Mouse (Mus musculus) bone marrow macrophage, adult 2 months (primary cell): Measurements from ENCODE around the gene Zfp445. TPM values are rescaled to one million over a fixed set of nuclear protein-coding genes. Genes with fewer than 3 reads are reported as not detected.

Experiments
- H3K27ac ChIP-seq: 2 replicates; pipeline ENCODE4 v1.5.1; 2012; ENCODE audit warnings: low read depth, low read length; ENCODE audit not compliant: insufficient read depth
- H3K4me1 ChIP-seq: 2 replicates; pipeline ENCODE4 v1.6.1; 2012; ENCODE audit warnings: low read length; ENCODE audit not compliant: control insufficient read depth, insufficient read depth
- H3K4me3 ChIP-seq: 2 replicates; pipeline ENCODE4 v1.5.1; 2012; ENCODE audit warnings: mild to moderate bottlenecking, low read length, moderate library complexity; ENCODE audit not compliant: insufficient read depth
- CTCF ChIP-seq: IDR thresholded peaks from 2 replicates; pipeline ENCODE4 v1.5.1; 2012; ENCODE audit warnings: low read depth, mild to moderate bottlenecking, low read length, moderate library complexity
- POLR2A ChIP-seq: IDR thresholded peaks from 2 replicates; pipeline ENCODE4 v1.6.1; 2012; ENCODE audit warnings: mild to moderate bottlenecking, low read depth, low read length, borderline replicate concordance
- polyA plus RNA-seq: library from polyadenylated mRNA; stranded (reverse); fragments of >200 nt; gene quantifications from 2 replicates; pipeline ENCODE4 v1.2.4, GENCODE M21; 2012; ENCODE audit not compliant: missing spikeins, insufficient read depth, insufficient read length

The Zfp445 gene
- polyA plus RNA-seq, 1 experiment, result 51.3 TPM

DNA sequence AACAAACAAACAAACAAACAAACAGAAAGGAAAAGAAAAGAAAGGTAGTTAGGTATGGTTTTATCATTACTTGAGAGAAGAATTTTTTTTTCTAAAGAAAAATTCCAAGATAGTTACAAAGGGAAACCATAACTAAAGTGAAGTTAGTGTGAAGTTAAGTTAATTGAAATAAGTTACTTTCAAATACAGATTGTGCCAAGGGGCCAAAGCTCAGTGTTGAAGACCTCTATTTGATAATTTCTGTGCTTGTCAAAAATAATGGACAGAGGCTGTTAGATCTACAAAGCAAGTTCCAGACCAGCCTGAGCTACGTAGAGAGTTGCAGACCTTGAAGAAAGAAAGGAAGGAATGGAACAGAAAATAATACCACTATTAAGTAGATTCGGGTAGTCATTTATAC is 58.6 kb downstream of the Zfp445 start:
- TF ChIP-seq CTCF (no peak), POLR2A (no peak)
- Histone ChIP-seq H3K4me1 (peaks cover 8% of the 10 kb centered on the region; the same call in 1 of the 2 replicates), H3K4me3 (no peak overlapping the region), H3K27ac (no peak overlapping the region)

DNA sequence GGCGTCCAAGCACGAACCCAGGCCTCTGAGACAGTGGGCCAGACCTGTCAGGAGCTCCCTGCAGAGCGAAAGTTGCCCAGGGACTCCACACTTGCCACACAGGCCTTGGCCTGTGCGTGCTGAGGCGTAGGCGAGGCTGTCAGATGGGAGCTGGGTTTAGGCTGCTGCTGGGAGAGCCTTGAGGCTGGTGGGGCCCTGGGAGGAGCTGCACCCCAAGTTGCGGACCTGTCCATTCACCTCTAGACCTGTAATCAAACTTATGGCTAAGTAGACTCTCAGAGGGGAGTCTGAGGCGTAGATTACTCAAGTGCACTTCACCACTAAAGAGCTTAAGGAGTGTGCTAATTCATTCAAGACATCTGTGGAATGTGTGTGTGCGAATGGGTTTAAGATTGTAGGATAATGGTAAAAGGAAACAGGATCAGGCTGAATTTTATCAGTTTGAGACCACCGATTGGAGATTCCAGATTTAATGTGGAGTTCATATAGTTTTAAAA is 59.9 kb downstream of the Zfp445 start:
- Histone ChIP-seq H3K4me1 (peaks cover 8% of the 10 kb centered on the region; the same call in 1 of the 2 replicates), H3K27ac (0 out of 2 replicates have a peak overlapping the region, but pooled peaks have one; percentile 9), H3K4me3 (peak overlapping the region; percentile 84)
- TF ChIP-seq CTCF, result no peak
- TF ChIP-seq POLR2A, result no peak

DNA sequence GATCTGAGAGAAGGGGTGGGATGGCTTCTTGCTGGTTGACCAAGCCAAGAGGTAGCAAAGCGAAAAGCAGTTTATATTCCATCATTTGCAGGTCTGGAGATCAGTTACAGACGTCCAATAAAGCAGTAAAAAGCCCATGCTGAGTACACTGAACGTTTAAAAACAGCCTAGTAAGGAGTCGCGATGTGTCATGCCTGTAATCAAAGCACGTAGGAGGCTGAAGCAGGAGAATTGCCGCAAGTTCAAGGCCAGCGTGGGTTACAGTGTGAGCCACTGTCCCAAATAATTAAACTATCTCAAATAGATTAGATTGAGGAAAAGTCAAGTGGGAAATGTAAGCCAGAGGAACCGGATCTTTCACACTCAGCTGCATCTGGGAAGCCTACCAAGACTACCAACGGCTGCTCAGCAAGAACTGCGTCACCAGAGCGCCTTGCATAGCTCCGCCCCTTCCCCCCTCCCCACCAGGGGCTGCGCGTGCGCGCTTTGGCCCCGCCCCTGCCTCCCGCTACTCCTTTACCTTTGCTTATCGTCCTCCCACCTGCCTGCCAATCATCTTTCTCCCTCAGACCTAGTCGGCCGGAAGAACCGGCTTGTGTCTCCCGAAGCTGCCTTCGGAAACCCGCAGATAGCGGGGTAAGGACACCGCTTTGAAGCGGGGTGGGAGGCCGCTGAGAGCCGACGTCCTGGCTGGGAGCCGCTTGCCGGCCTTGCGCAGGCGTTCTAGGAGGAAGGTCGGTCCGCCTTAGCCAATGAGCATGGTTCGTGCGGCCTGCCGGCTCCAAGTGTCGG is 60.6 kb downstream of the Zfp445 start, which contains the start of gene Tcaim:
Gene Tcaim (plus strand): TSS at position 487 of the 792 bp plus-strand sequence.
- Histone ChIP-seq H3K4me1 (peaks cover 8% of the 10 kb centered on the region; the same call in 1 of the 2 replicates), H3K4me3 (peak within 1 kb of the TSS; percentile 84), H3K27ac (peak within 1 kb of the TSS; percentile 75)
- TF ChIP-seq CTCF, result no peak
- peak; percentile 42; the same call in 1 of the 2 replicates for TF ChIP-seq POLR2A

Other genes starting within 250 kb of the Zfp445 start
- gene Topaz1, start 118.7 kb downstream of the Zfp445 start, polyA plus RNA-seq, result not detected in 2 replicates
- 3.2 and 3.3 TPM in 2 replicates for gene Tcaim, start 60.5 kb downstream of the Zfp445 start, polyA plus RNA-seq
- gene Gm35549, start 22.0 kb downstream of the Zfp445 start, polyA plus RNA-seq, result not detected in 2 replicates
- 1.3 and 1.4 TPM in 2 replicates for gene Zkscan7, start 19.7 kb upstream of the Zfp445 start, polyA plus RNA-seq
- gene Zfp105, start 57.1 kb upstream of the Zfp445 start, polyA plus RNA-seq, result 1.7 and 1.9 TPM in 2 replicates
- 71.3 and 78.2 TPM in 2 replicates for gene 1110059G10Rik, start 85.0 kb upstream of the Zfp445 start, polyA plus RNA-seq
- 34.3 and 46.2 TPM in 2 replicates for gene Kif15, start 85.0 kb upstream of the Zfp445 start, polyA plus RNA-seq
- gene Tmem42, start 155.3 kb upstream of the Zfp445 start, polyA plus RNA-seq, result 4.9 and 5.5 TPM in 2 replicates
- gene Tgm4, start 168.7 kb upstream of the Zfp445 start, polyA plus RNA-seq, result not detected in 2 replicates
- gene Zdhhc3, start 247.2 kb upstream of the Zfp445 start, polyA plus RNA-seq, result 42.8 and 47.5 TPM in 2 replicates
- gene Exosc7, start 247.2 kb upstream of the Zfp445 start, polyA plus RNA-seq, result 24.4 and 25.1 TPM in 2 replicates